Mouse (Mus musculus) gastrocnemius, adult 18-20 months (tissue): ENCODE data around the gene Gdnf. TPM values are rescaled to one million over a fixed set of nuclear protein-coding genes. Genes with fewer than 3 reads are reported as not detected.

ENCODE experiments used
- DNase-seq: peaks from one replicate; pipeline ENCODE4 v3.0.0; 2021; ENCODE audit warnings: low spot score
- long read RNA-seq, 2 experiments: library from polyadenylated mRNA; stranded (forward); transcript quantifications; one replicate each; pipeline ENCODE4 v2.0.0; 2021
- total RNA-seq, 2 experiments: library from RNA; stranded (reverse); gene quantifications; 2 replicates each; pipeline ENCODE4 v1.2.3; 2021

The Gdnf gene
- total RNA-seq = under 1 TPM; 0.34 to 0.64 TPM
- long read RNA-seq, experiment 1 = 0 reads
- long read RNA-seq, experiment 2 = 0 reads

GRCm38 (mm10) chr15:7810556-7811252, at the start of gene Gdnf:
Gene Gdnf (plus strand): TSS chr15:7810846.
- DNase-seq = no peak

GRCm38 (mm10) chr15:7767166-7767565, 43.5 kb upstream of the Gdnf start:
- no peak for DNase-seq

- no peak for DNase-seq
Observed at GRCm38 (mm10) chr15:7772983-7773382, 37.7 kb upstream of the Gdnf start.

GRCm38 (mm10) chr15:7781517-7781916, 29.1 kb upstream of the Gdnf start:
- no peak for DNase-seq

GRCm38 (mm10) chr15:7809841-7810391, 730 bp upstream of the Gdnf start:
- DNase-seq = no peak

- no peak for DNase-seq
Observed at GRCm38 (mm10) chr15:7811253-7811625, 593 bp downstream of the Gdnf start.

GRCm38 (mm10) chr15:7811856-7812733, 1.4 kb downstream of the Gdnf start:
- DNase-seq = no peak

- DNase-seq = peak; percentile 62
Observed at GRCm38 (mm10) chr15:7812872-7813530, 2.4 kb downstream of the Gdnf start.

GRCm38 (mm10) chr15:7813531-7814370, 3.1 kb downstream of the Gdnf start:
- no peak for DNase-seq

GRCm38 (mm10) chr15:7814371-7814680, 3.7 kb downstream of the Gdnf start:
- DNase-seq = no peak

GRCm38 (mm10) chr15:7814917-7815316, 4.3 kb downstream of the Gdnf start:
- no peak for DNase-seq

- DNase-seq = no peak
Observed at GRCm38 (mm10) chr15:7815521-7815944, 4.9 kb downstream of the Gdnf start.

GRCm38 (mm10) chr15:7823886-7824285, 13.2 kb downstream of the Gdnf start:
- DNase-seq = no peak

- DNase-seq = no peak
Observed at GRCm38 (mm10) chr15:7825530-7825929, 14.9 kb downstream of the Gdnf start.

- DNase-seq = no peak
Observed at GRCm38 (mm10) chr15:7835404-7835803, 24.8 kb downstream of the Gdnf start.

- no peak for DNase-seq
Observed at GRCm38 (mm10) chr15:7838060-7838920, 27.6 kb downstream of the Gdnf start.

GRCm38 (mm10) chr15:7838921-7839309, 28.3 kb downstream of the Gdnf start:
- DNase-seq = no peak

- no peak for DNase-seq
Observed at GRCm38 (mm10) chr15:7841664-7842063, 31.0 kb downstream of the Gdnf start.

- no peak for DNase-seq
Observed at GRCm38 (mm10) chr15:7842398-7842797, 31.8 kb downstream of the Gdnf start.

- DNase-seq = peak; percentile 34
Observed at GRCm38 (mm10) chr15:7857418-7857817, 46.8 kb downstream of the Gdnf start.
